8 mouse cellular contexts compared by ENCODE assay signal in genomic region chr6:99521641-99522358, GRCm38 (mm10). TPM values are rescaled to one million over a fixed set of nuclear protein-coding genes. Genes with fewer than 3 reads are reported as not detected.
DNase-seq lines count a peak whose midpoint lies in the region; ATAC-seq and TF ChIP-seq lines count a peak whose summit lies in the region.

No protein-coding gene starts in this region.

- peak overlapping the region; percentile 89 for H3K4me3 ChIP-seq in G1E (ENCODE audit: low read depth, low read length)
- peak overlapping the region; percentile 77 for H3K4me3 ChIP-seq in forebrain, embryonic 14.5 days (ENCODE audit: low read depth, low read length)
- peak overlapping the region; percentile 86 for H3K4me3 ChIP-seq in lung, postnatal 0 days (ENCODE audit: low read depth, low read length)
- peak overlapping the region; percentile 65 for H3K4me3 ChIP-seq in olfactory bulb, adult 2 months (ENCODE audit: insufficient read depth, low read depth, low read length)
- peak overlapping the region; percentile 80 for H3K4me3 ChIP-seq in thymus, adult 2 months (ENCODE audit: control insufficient read depth, insufficient read depth, low read length)

- ATAC-seq in G1E (ENCODE audit: extremely low read depth, insufficient number of reproducible peaks, low FRiP score, poor library complexity, severe bottlenecking) = 0 out of 2 replicates have a peak, but pooled peaks have one; percentile 10
- ATAC-seq in forebrain, embryonic 14.5 days = peak; percentile 17
- no peak; the same call in 1 of the 2 replicates for ATAC-seq in lung, postnatal 0 days

- no peak for TF ChIP-seq POLR2A in olfactory bulb, adult 2 months (IDR thresholded peaks at IDR 0.05; ENCODE audit: insufficient read depth, low read depth, low read length)
- TF ChIP-seq POLR2A in thymus, adult 2 months (IDR thresholded peaks at IDR 0.05; ENCODE audit: control insufficient read depth, extremely low read depth, insufficient read depth, low read length, poor library complexity) = no peak

- TF ChIP-seq CTCF in G1E (IDR thresholded peaks at IDR 0.05; ENCODE audit: low read depth, low read length) = no peak
- no peak for TF ChIP-seq CTCF in lung, postnatal 0 days (IDR thresholded peaks at IDR 0.05)
- no peak for TF ChIP-seq CTCF in olfactory bulb, adult 2 months (IDR thresholded peaks at IDR 0.05; ENCODE audit: insufficient read depth, low read depth, low read length)
- 0 out of 2 replicates have a peak, but pooled peaks have one; percentile 9 for TF ChIP-seq CTCF in thymus, adult 2 months (IDR thresholded peaks at IDR 0.05; ENCODE audit: borderline replicate concordance, control insufficient read depth, extremely low read depth, insufficient read depth, low read length, poor library complexity)

- H3K9me3 ChIP-seq in G1E (replicated peaks) = no peaks in the 10 kb centered on the region
- H3K9me3 ChIP-seq in forebrain, embryonic 14.5 days (replicated peaks; ENCODE audit: control insufficient read depth, low read length) = no peaks in the 10 kb centered on the region
- H3K9me3 ChIP-seq in lung, postnatal 0 days (ENCODE audit: low read length) = no peaks in the 10 kb centered on the region

- peak overlapping the region; percentile 100 for H3K27ac ChIP-seq in forebrain, embryonic 14.5 days (ENCODE audit: low read depth, low read length)
- H3K27ac ChIP-seq in lung, postnatal 0 days (ENCODE audit: low read length) = peak overlapping the region; percentile 100
- peak overlapping the region; percentile 33 for H3K27ac ChIP-seq in olfactory bulb, adult 2 months (ENCODE audit: insufficient read depth, low read depth, low read length)
- peak overlapping the region; percentile 99; the same call in 1 of the 2 replicates for H3K27ac ChIP-seq in thymus, adult 2 months (ENCODE audit: control insufficient read depth, insufficient read depth, low read length)

- peaks cover 22% of the 10 kb centered on the region for H3K4me1 ChIP-seq in G1E (ENCODE audit: insufficient read depth, low read depth, low read length)
- H3K4me1 ChIP-seq in forebrain, embryonic 14.5 days (ENCODE audit: control insufficient read depth, insufficient read depth, low read length) = 0 out of 2 replicates have a peak, but pooled peaks cover 3% of the 10 kb centered on the region
- no peaks in the 10 kb centered on the region for H3K4me1 ChIP-seq in lung, postnatal 0 days (ENCODE audit: insufficient read depth, low read depth, low read length)
- no peaks in the 10 kb centered on the region; the same call in 1 of the 2 replicates for H3K4me1 ChIP-seq in olfactory bulb, adult 2 months (ENCODE audit: control insufficient read depth, insufficient read depth, low read length)
- H3K4me1 ChIP-seq in thymus, adult 2 months (replicated peaks; ENCODE audit: control insufficient read depth, insufficient read depth, low read length) = peaks cover 3% of the 10 kb centered on the region; the same call in 1 of the 2 replicates

- H3K4me2 ChIP-seq in forebrain, embryonic 14.5 days (ENCODE audit: low read length) = peak overlapping the region; percentile 98
- H3K4me2 ChIP-seq in lung, postnatal 0 days (replicated peaks; ENCODE audit: low read depth, low read length) = peak overlapping the region; percentile 87

- TF ChIP-seq EP300 in lung, postnatal 0 days (IDR thresholded peaks at IDR 0.05) = no peak

- peak overlapping the region; percentile 96 for H3K9ac ChIP-seq in forebrain, embryonic 14.5 days (ENCODE audit: low read length)
- H3K9ac ChIP-seq in lung, postnatal 0 days (replicated peaks; ENCODE audit: low read depth) = peak overlapping the region; percentile 99

- peaks cover 9% of the 10 kb centered on the region for H3K36me3 ChIP-seq in G1E (replicated peaks)
- H3K36me3 ChIP-seq in forebrain, embryonic 14.5 days (ENCODE audit: control insufficient read depth, insufficient read depth, low read length) = no peaks in the 10 kb centered on the region
- H3K36me3 ChIP-seq in lung, postnatal 0 days (ENCODE audit: insufficient read depth, low read length) = no peaks in the 10 kb centered on the region
- no peaks in the 10 kb centered on the region for H3K36me3 ChIP-seq in thymus, adult 2 months (ENCODE audit: control insufficient read depth, insufficient read depth, low read length)

- H3K27me3 ChIP-seq in G1E (ENCODE audit: insufficient read depth, low read length) = no peaks in the 10 kb centered on the region
- no peaks in the 10 kb centered on the region for H3K27me3 ChIP-seq in forebrain, embryonic 14.5 days (replicated peaks; ENCODE audit: control insufficient read depth, insufficient read depth, low read length)
- H3K27me3 ChIP-seq in lung, postnatal 0 days (replicated peaks; ENCODE audit: insufficient read depth, low read length) = no peaks in the 10 kb centered on the region
- H3K27me3 ChIP-seq in thymus, adult 2 months (ENCODE audit: control insufficient read depth, insufficient read depth, low read length) = no peaks in the 10 kb centered on the region

- peak; percentile 51 for DNase-seq in G1E (ENCODE audit: low spot score)
- DNase-seq in cerebellum, adult 11-12 months = peak; percentile 55
- peak; percentile 59 for DNase-seq in forebrain, embryonic 14.5 days (ENCODE audit: low spot score)
- DNase-seq in heart, postnatal 25 days (ENCODE audit: low spot score) = peak; percentile 21
- peak; percentile 36 to 39 for DNase-seq in layer of hippocampus, adult 8-10 months (ENCODE audit: low spot score in 2 of 2)
- DNase-seq in lung, postnatal 0 days (ENCODE audit: low spot score) = peak; percentile 49
- peak; percentile 53 for DNase-seq in thymus, adult 2 months

- intact Hi-C loops in heart, postnatal 25 days (cut with DNase I) = loop anchor here (2.0 to 10.0 kb wide), 6 partner anchors 35 to 547 kb away; no protein-coding TSS in a partner anchor

- under 1% methylated on average over 59 of the region's 64 CpGs for WGBS in forebrain, embryonic 14.5 days
- WGBS in lung, postnatal 0 days = under 1% methylated on average over 57 of the region's 64 CpGs
- under 1% methylated on average over 64 of the region's 64 CpGs for WGBS in olfactory bulb, adult 2 months
- WGBS in thymus, adult 2 months = under 1% methylated on average over 64 of the region's 64 CpGs

RNA-seq across cellular contexts. Expression of gene Foxp1, which starts 0.7 kb away (rescaled TPM):
- 79.8 and 86.0 TPM in 2 replicates for total RNA-seq in G1E (2014; fragmentation: Nextera tagmentation)
- total RNA-seq in G1E (2017) = 51.9 and 57.4 TPM in 2 replicates
- polyA plus RNA-seq in G1E (2012) = 87.5 and 88.1 TPM in 2 replicates
- 63.3 and 89.2 TPM in 2 replicates for polyA plus RNA-seq in forebrain, embryonic 14.5 days (2014; fragmentation: Nextera tagmentation; extraction: Ambion mirVana)
- total RNA-seq in heart, postnatal 25 days (2021) = 10 to 100 TPM; 33.6 to 35.3 TPM
- 100 to 1,000 TPM in 1 of 4 experiments, 10 to 100 TPM in 3; 90.9 to 101 (median 95.2) TPM for total RNA-seq in layer of hippocampus, adult 8-10 months (2022)
- 113 and 121 TPM in 2 replicates for polyA plus RNA-seq in lung, postnatal 0 days (2015; fragmentation: Nextera tagmentation; extraction: Ambion mirVana)
- not detected in 2 replicates for polyA plus RNA-seq in olfactory bulb, adult 2 months (2012; ENCODE audit: insufficient read depth, insufficient read length, low replicate concordance, missing spikeins)
- 129 and 172 TPM in 2 replicates for polyA plus RNA-seq in thymus, adult 2 months (2012; rRNA removed)

Comparison
In these comparisons a context has a peak if more than half of its experiments do, and no peak if none do; other contexts are left out.
1. H3K27ac ChIP-seq: peak in every context shown above with its lines; median percentile 100 in forebrain, embryonic 14.5 days; 100 in lung, postnatal 0 days; 99 in thymus, adult 2 months; 33 in olfactory bulb, adult 2 months.